Mouse (Mus musculus) thymus, adult 2 months (tissue): ENCODE data around the gene Hist1h2ak. TPM values are rescaled to one million over a fixed set of nuclear protein-coding genes. Genes with fewer than 3 reads are reported as not detected.
A peak's percentile ranks its signal among the peaks of the same experiment; 100 is the strongest.
"Not testable (repeated sequence)": the region's sequence is repeated elsewhere in the genome, so short reads cannot be mapped to it uniquely, and the experiment has no call there.

Experiments used
- DNase-seq: peaks from one replicate; pipeline ENCODE4 v3.0.0; 2021
- H3K27ac ChIP-seq: fragments of 200-500 bp; 2 replicates; pipeline ENCODE4 v1.5.1; 2012; ENCODE audit warnings: low read length, control low read depth; ENCODE audit not compliant: control insufficient read depth, insufficient read depth
- H3K27me3 ChIP-seq: fragments of 200-500 bp; 2 replicates; pipeline ENCODE4 v1.6.1; 2012; ENCODE audit warnings: mild to moderate bottlenecking, low read length, moderate library complexity, mixed read lengths; ENCODE audit not compliant: control insufficient read depth, insufficient read depth
- H3K36me3 ChIP-seq: fragments of 200-500 bp; 2 replicates; pipeline ENCODE4 v1.6.1; 2012; ENCODE audit warnings: mild to moderate bottlenecking, low read length, moderate library complexity; ENCODE audit not compliant: control insufficient read depth, insufficient read depth
- H3K4me1 ChIP-seq: fragments of 200-500 bp; replicated peaks from 2 replicates; pipeline ENCODE4 v1.6.1; 2012; ENCODE audit warnings: low read length; ENCODE audit not compliant: control insufficient read depth, insufficient read depth
- H3K4me3 ChIP-seq: fragments of 200-500 bp; 2 replicates; pipeline ENCODE4 v1.5.1; 2012; ENCODE audit warnings: mild to moderate bottlenecking, low read length, control low read depth, moderate library complexity; ENCODE audit not compliant: control insufficient read depth, insufficient read depth
- CTCF ChIP-seq: fragments of 200-500 bp; IDR thresholded peaks from 2 replicates; pipeline ENCODE4 v1.5.1; 2012; ENCODE audit warnings: mild to moderate bottlenecking, control low read depth, low read length, moderate library complexity, borderline replicate concordance; ENCODE audit not compliant: control insufficient read depth, poor library complexity, insufficient read depth; ENCODE audit errors: extremely low read depth
- POLR2A ChIP-seq: fragments of 200-500 bp; IDR thresholded peaks from 2 replicates; pipeline ENCODE4 v1.6.1; 2012; ENCODE audit warnings: mild to moderate bottlenecking, low read length, control low read depth, moderate library complexity; ENCODE audit not compliant: control insufficient read depth, poor library complexity, insufficient read depth; ENCODE audit errors: extremely low read depth
- WGBS: fragments of 180-500 bp; shearing (Covaris S2); methylation state at CpG from one replicate; pipeline ENCODE4 v1.1.7; 2018; 5-methylcytosine and 5-hydroxymethylcytosine counted together
- polyA plus RNA-seq: library from polyadenylated mRNA; depleted of rRNA; stranded (reverse); fragments of >200 nt; gene quantifications from 2 replicates; pipeline ENCODE4 v1.2.3, GENCODE M21; 2012

Gene Hist1h2ak
- polyA plus RNA-seq, 1 experiment: 302 TPM

DNA sequence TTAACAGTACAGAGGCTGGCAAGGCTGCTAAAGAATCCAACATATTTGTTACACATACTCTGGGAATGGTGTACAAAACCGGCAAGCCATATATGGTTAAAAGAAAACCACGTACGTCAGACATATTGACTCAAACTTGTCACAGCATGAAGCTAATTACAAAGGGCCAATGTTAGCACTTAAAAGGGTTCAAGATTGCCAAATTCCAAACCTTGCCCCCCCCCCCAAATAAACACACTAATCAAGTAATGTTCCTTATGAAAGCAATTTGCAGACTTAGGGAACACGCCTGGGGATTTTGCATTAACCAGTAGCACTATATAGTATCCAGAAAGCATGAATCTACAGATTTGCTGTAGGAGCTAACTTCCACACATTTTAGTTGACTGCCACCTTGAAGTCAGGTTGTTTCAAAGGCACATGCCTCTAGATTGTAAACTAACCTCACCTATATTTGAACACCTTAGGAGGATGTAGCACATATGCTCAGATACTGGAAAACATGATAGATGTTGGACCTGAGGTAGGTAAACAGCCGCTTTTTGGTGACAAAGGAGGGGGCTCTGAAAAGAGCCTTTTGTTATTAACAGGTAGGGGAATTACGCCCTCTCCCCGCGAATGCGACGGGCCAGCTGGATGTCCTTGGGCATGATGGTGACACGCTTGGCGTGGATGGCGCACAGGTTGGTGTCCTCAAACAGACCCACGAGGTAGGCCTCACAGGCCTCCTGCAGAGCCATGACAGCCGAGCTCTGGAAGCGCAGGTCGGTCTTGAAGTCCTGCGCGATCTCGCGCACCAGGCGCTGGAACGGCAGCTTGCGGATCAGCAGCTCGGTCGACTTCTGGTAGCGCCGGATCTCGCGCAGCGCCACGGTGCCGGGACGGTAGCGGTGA is 29.0 kb upstream of the Hist1h2ak start:
- H3K36me3 ChIP-seq, H3K27me3 ChIP-seq: not testable (repeated sequence)
- Histone ChIP-seq H3K27ac (peak overlapping the region; percentile 96), H3K4me1 (peaks cover 14% of the 10 kb centered on the region), H3K4me3 (peak overlapping the region; percentile 61)
- 0 out of 2 replicates have a peak, but pooled peaks have one; percentile 37 for TF ChIP-seq POLR2A
- 2% methylated on average over 23 of the region's 35 CpGs for WGBS
- peak; percentile 32 for DNase-seq

DNA sequence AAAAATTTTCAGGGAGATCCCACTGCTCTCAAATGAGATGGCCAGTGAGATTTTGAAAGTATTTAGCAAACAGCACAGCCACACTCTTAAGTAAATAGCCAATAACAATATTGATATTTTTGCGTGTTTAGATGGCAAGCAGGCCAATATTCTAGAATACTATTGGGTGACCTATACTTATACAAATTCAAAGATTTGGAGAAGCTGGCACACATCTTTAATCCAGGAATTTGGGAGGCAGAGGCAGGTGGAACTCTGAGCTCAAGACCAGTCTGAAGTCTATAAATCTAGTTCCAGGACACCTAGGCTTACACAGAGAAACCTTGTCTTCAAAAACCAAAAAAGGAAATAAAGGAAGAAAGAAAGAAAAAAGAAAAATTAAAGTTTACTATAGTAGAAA is 28.0 kb upstream of the Hist1h2ak start:
- peaks cover 14% of the 10 kb centered on the region for H3K4me1 ChIP-seq
- H3K27ac ChIP-seq: no peak overlapping the region
- DNase-seq: no peak
- H3K36me3 ChIP-seq: no peaks in the 10 kb centered on the region
- no peak overlapping the region for H3K4me3 ChIP-seq
- TF ChIP-seq CTCF (no peak), POLR2A (no peak)
- WGBS: 98% methylated on average over 1 of the region's 1 CpGs
- H3K27me3 ChIP-seq: no peaks in the 10 kb centered on the region

DNA sequence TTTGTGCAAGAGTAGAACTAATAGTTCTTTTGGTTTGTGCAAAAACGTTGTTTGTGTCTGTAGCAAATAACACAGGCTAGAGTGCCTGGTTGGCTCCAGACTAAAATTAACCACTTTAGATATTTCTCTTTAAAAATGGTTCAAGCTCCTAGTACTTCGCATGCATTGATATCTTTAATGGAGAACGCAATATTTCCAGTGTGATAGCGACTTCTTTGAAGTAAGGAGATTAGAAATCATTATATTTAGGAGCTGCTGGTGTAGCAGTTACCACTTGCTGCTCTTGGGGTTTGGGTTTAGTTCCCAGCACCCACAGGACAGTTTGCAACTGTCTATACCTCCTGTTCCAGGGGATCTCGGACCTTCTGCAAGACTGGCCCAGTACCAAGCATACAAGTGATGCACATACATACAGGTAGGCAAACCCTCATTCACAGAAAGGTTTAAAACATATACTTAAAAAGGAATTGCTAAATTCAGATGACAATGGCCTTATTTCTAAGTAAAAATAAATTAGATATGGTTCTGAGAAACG is 27.5 kb upstream of the Hist1h2ak start:
- TF ChIP-seq POLR2A: no peak
- no peak for TF ChIP-seq CTCF
- no peak for DNase-seq
- 65% methylated on average over 6 of the region's 6 CpGs for WGBS
- peaks cover 14% of the 10 kb centered on the region for H3K4me1 ChIP-seq
- no peaks in the 10 kb centered on the region for H3K27me3 ChIP-seq
- H3K27ac ChIP-seq: peak overlapping the region; percentile 58; the same call in 1 of the 2 replicates
- H3K4me3 ChIP-seq: no peak overlapping the region
- no peaks in the 10 kb centered on the region for H3K36me3 ChIP-seq

DNA sequence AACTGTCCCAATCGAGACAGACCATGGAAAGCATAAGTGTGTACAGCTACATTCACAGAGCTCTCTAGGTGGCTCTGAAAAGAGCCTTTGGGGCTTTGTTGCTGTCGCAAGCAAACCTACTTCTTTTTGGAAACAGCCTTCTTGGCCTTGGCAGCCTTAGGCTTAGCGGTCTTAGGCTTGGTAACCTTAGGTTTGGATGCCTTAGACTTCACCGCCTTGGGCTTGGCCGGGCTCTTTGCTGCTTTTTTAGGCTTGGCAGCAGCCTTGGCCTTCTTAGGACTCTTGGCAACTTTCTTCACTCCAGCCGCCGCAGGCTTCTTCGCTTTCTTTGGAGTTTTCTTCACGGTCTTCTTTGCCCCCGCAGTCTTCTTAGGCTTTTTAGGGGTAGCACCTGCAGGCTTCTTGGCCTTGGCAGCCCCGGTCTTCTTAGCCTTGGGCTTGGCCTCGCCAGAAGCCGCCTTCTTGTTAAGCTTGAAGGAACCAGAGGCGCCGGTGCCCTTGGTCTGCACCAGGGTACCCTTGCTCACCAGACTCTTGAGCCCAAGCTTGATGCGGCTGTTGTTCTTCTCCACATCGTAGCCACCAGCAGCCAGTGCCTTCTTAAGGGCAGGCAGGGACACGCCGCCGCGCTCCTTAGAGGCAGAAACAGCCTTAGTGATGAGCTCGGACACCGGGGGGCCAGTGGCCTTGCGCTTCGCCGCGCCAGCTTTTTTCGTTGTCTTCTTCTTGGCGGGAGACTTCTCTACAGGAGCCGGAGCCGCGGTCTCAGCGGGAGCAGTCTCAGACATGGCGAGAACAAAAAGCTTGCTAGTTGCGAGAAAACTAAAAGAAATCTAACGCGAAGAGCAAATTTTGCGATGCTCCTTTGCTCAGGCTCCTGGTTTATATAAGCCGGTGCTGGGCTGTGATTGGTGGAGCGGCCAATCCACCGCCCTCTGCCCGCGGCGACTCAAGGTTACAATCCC is 26.4 kb upstream of the Hist1h2ak start, which contains the start of gene Hist1h1b:
Gene Hist1h1b, minus strand, starts transcription at position 859 of the 965 bp plus-strand sequence.
- peak; percentile 77 for DNase-seq
- TF ChIP-seq POLR2A (peak; percentile 77), CTCF (no peak)
- Histone ChIP-seq H3K27ac (peak within 1 kb of the TSS; percentile 93), H3K36me3 (no peaks in the 10 kb centered on the region), H3K4me3 (peak within 1 kb of the TSS; percentile 71), H3K4me1 (peaks cover 14% of the 10 kb centered on the region), H3K27me3 (no peaks in the 10 kb centered on the region)
- under 1% methylated on average over 44 of the region's 44 CpGs for WGBS

DNA sequence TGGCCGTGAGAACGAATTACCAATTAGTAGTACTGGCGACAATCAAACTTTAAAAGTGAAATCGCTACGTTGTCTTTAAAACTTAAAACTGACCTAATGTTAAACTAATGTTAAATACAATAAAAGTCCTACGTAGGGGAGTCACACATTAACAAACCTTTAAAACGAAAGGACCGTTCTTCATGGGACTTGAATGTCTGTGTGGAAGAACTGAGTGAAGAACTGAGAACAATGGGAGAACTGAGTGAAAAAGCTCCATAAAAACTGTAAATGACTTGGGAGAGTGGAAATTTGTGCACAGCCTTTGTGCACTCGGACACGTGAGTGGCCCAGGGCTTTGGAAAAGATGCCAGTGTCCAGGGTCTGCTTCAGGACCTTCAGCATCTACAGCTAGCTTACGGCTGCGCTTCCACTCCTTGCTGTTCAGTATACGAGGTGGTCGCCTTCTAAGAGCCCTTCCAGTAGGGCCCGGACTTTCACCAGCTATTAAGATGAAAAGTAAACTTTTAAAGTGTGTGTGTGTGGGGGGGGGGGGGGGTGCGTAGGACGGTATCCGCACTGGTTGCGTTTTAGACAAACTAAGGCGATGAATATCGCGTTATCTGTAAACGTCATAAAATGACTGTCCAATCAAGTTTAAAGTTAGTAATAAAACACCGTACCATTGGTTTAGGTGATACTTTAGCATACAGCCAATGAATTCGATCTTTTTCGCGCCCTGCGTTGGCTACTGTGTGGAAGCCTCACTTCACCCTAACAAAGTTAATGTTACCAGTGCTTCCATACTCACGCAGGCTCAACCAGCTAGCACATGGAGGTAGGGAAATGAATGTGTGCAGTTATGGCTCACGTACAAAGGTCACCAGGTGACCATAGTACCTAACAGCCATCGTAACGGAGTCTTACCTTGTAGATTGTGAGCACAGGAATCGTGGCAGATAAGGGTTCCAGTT is 25.5 kb upstream of the Hist1h2ak start:
- WGBS: 2% methylated on average over 33 of the region's 33 CpGs
- Histone ChIP-seq H3K4me3 (peak overlapping the region; percentile 77), H3K4me1 (peaks cover 12% of the 10 kb centered on the region), H3K36me3 (no peaks in the 10 kb centered on the region), H3K27me3 (no peaks in the 10 kb centered on the region), H3K27ac (peak overlapping the region; percentile 93)
- DNase-seq: peak; percentile 73
- no peak for TF ChIP-seq CTCF
- TF ChIP-seq POLR2A: no peak
